Mouse (Mus musculus) CH12.LX (cell line): Measurements from ENCODE around the gene Cobll1. TPM values are rescaled to one million over a fixed set of nuclear protein-coding genes. Genes with fewer than 3 reads are reported as not detected.
A peak's percentile ranks its signal among the peaks of the same experiment; 100 is the strongest.

Source experiments
- DNase-seq: peaks from one replicate; pipeline ENCODE4 v3.0.0-alpha.2; 2013; ENCODE audit errors: extremely low read depth
- H3K27ac ChIP-seq: 2 replicates; pipeline ENCODE4 v1.5.1; 2012; ENCODE audit warnings: low read depth, mild to moderate bottlenecking, control low read depth, moderate library complexity; ENCODE audit not compliant: insufficient read depth
- H3K27me3 ChIP-seq: replicated peaks from 2 replicates; pipeline ENCODE3; 2012; ENCODE audit warnings: inconsistent platforms
- H3K36me3 ChIP-seq, 2 experiments: replicated peaks in 1 of 2; 2 replicates each; pipeline versions ENCODE3 to v1.6.1; 2012; ENCODE audit warnings: inconsistent platforms in 1 of 2, low read length in 1 of 2, mild to moderate bottlenecking in 1 of 2, mixed read lengths in 1 of 2, moderate library complexity in 1 of 2; ENCODE audit not compliant: control insufficient read depth in 1 of 2, insufficient read depth in 1 of 2
- H3K4me1 ChIP-seq, 2 experiments: 2 replicates each; pipeline ENCODE4 v1.6.1; 2012; ENCODE audit warnings: inconsistent platforms in 1 of 2, moderate library complexity in 1 of 2; ENCODE audit not compliant: insufficient read depth in 2 of 2, control insufficient read depth in 1 of 2
- H3K4me2 ChIP-seq: 2 replicates; pipeline ENCODE4 v1.6.1; 2012; ENCODE audit warnings: low read depth, mild to moderate bottlenecking, control low read depth; ENCODE audit not compliant: poor library complexity, insufficient read depth, severe bottlenecking
- H3K4me3 ChIP-seq, 3 experiments: fragments of 150-350 bp in 1 of 3; sonication (generic) in 1 of 3; replicated peaks in 1 of 3; 2 replicates each; pipeline versions ENCODE3 to v1.5.1; 2011 to 2012; ENCODE audit warnings: low read depth in 2 of 3, low read length in 2 of 3, mild to moderate bottlenecking in 2 of 3, moderate library complexity in 2 of 3, control low read depth in 1 of 3, improper control_type of control experiment in 1 of 3, inconsistent platforms in 1 of 3, mixed read lengths in 1 of 3; ENCODE audit not compliant: poor library complexity in 1 of 3
- H3K79me2 ChIP-seq: replicated peaks from 2 replicates; pipeline ENCODE4 v1.6.1; 2012; ENCODE audit warnings: mild to moderate bottlenecking, moderate library complexity; ENCODE audit not compliant: control insufficient read depth, poor library complexity, insufficient read depth, severe bottlenecking; ENCODE audit errors: extremely low read depth
- H3K9ac ChIP-seq: 2 replicates; pipeline ENCODE4 v1.6.1; 2012; ENCODE audit warnings: low read depth, mild to moderate bottlenecking, control low read depth, moderate library complexity; ENCODE audit not compliant: insufficient read depth
- H3K9me3 ChIP-seq: replicated peaks from 2 replicates; pipeline ENCODE3; 2012; ENCODE audit warnings: low read length, inconsistent platforms, mixed read lengths
- CHD1 ChIP-seq: IDR thresholded peaks from 2 replicates; pipeline ENCODE4 v1.6.1; 2012; ENCODE audit warnings: low read depth, low read length, improper control_type of control experiment, inconsistent platforms
- E2F4 ChIP-seq: IDR thresholded peaks from 2 replicates; pipeline ENCODE4 v1.6.1; 2011; ENCODE audit warnings: low read depth, low read length, improper control_type of control experiment; ENCODE audit not compliant: insufficient replicate concordance
- ELF1 ChIP-seq: IDR thresholded peaks from 2 replicates; pipeline ENCODE4 v1.6.1; 2014; ENCODE audit warnings: low read depth, mild to moderate bottlenecking, inconsistent platforms, low read length, improper control_type of control experiment
- EP300 ChIP-seq: IDR thresholded peaks from 2 replicates; pipeline ENCODE4 v1.6.1; 2011; ENCODE audit warnings: low read length, improper control_type of control experiment
- GABPA ChIP-seq: IDR thresholded peaks from 2 replicates; pipeline ENCODE4 v1.6.1; 2012; ENCODE audit warnings: low read depth, low read length, improper control_type of control experiment, inconsistent platforms; ENCODE audit not compliant: insufficient replicate concordance
- HCFC1 ChIP-seq: IDR thresholded peaks from 2 replicates; pipeline ENCODE4 v1.6.1; 2012; ENCODE audit warnings: low read depth, mild to moderate bottlenecking, inconsistent platforms, low read length, improper control_type of control experiment
- IRF4 ChIP-seq: IDR thresholded peaks from 2 replicates; pipeline ENCODE4 v1.6.1; 2014; ENCODE audit warnings: low read depth, mild to moderate bottlenecking, inconsistent platforms, low read length, improper control_type of control experiment
- MAFK ChIP-seq: IDR thresholded peaks from 2 replicates; pipeline ENCODE4 v1.6.1; 2011; ENCODE audit warnings: low read length, improper control_type of control experiment; ENCODE audit not compliant: insufficient replicate concordance
- MAX ChIP-seq: IDR thresholded peaks from 2 replicates; pipeline ENCODE4 v1.6.1; 2011; ENCODE audit warnings: low read length, improper control_type of control experiment
- MAZ ChIP-seq: IDR thresholded peaks from 2 replicates; pipeline ENCODE4 v1.6.1; 2012; ENCODE audit warnings: low read depth, mild to moderate bottlenecking, inconsistent platforms, low read length, improper control_type of control experiment, moderate library complexity
- MXI1 ChIP-seq: IDR thresholded peaks from 2 replicates; pipeline ENCODE4 v1.6.1; 2011; ENCODE audit warnings: mild to moderate bottlenecking, low read depth, low read length, improper control_type of control experiment
- NELFE ChIP-seq: IDR thresholded peaks from 2 replicates; pipeline ENCODE4 v1.6.1; 2011; ENCODE audit warnings: low read depth, low read length, improper control_type of control experiment
- PAX5 ChIP-seq: IDR thresholded peaks from 2 replicates; pipeline ENCODE4 v1.6.1; 2012; ENCODE audit warnings: low read length, inconsistent platforms, mixed read lengths
- POLR2A ChIP-seq: IDR thresholded peaks from 2 replicates; pipeline ENCODE4 v1.6.1; 2011; ENCODE audit warnings: low read depth, mild to moderate bottlenecking, improper control_type of control experiment, low read length
- RAD21 ChIP-seq: IDR thresholded peaks from 2 replicates; pipeline ENCODE4 v1.6.1; 2011; ENCODE audit warnings: low read depth, mild to moderate bottlenecking, low read length, improper control_type of control experiment, moderate library complexity
- TBP ChIP-seq: conservative IDR thresholded peaks from 2 replicates; pipeline ENCODE4 v1.6.1; 2011; ENCODE audit warnings: low read depth, low read length, improper control_type of control experiment
- TCF12 ChIP-seq: IDR thresholded peaks from 2 replicates; pipeline ENCODE4 v1.6.1; 2014; ENCODE audit warnings: low read depth, mild to moderate bottlenecking, inconsistent platforms, low read length, improper control_type of control experiment
- USF1 ChIP-seq: IDR thresholded peaks from 2 replicates; pipeline ENCODE4 v1.6.1; 2014; ENCODE audit warnings: low read depth, mild to moderate bottlenecking, inconsistent platforms, low read length, improper control_type of control experiment
- USF2 ChIP-seq: conservative IDR thresholded peaks from 2 replicates; pipeline ENCODE4 v1.6.1; 2011; ENCODE audit warnings: low read depth, low read length, improper control_type of control experiment
- ZC3H11A ChIP-seq: IDR thresholded peaks from 2 replicates; pipeline ENCODE4 v1.6.1; 2012; ENCODE audit warnings: low read depth, mild to moderate bottlenecking, inconsistent platforms, low read length, improper control_type of control experiment
- ZMIZ1 ChIP-seq: IDR thresholded peaks from 2 replicates; pipeline ENCODE4 v1.6.1; 2012; ENCODE audit warnings: low read depth, mild to moderate bottlenecking, inconsistent platforms, low read length, improper control_type of control experiment
- ZNF384 ChIP-seq: IDR thresholded peaks from 2 replicates; pipeline ENCODE4 v1.6.1; 2012; ENCODE audit warnings: low read depth, low read length, improper control_type of control experiment, inconsistent platforms
- dilution Hi-C: fragments of 300-500 bp; cut with MboI; formaldehyde crosslinking; loops from 2 replicates; pipeline ENCODE4 v1.14.3; 2020; ENCODE audit warnings: low sequenced_read_pairs; ENCODE audit not compliant: extremely low pct_unique_long_range_greater_than_20kb, extremely low pct_ligation_motif_present
- in situ Hi-C: fragments of 300-500 bp; cut with MboI; formaldehyde crosslinking; loops from 3 replicates; pipeline ENCODE4 v1.14.3; 2019; ENCODE audit warnings: low sequenced_read_pairs, low pct_ligation_motif_present, low pct_unique_long_range_greater_than_20kb, mixed read lengths
- polyA plus RNA-seq: library from polyadenylated mRNA; unstranded; fragments of >175 nt; gene quantifications from 2 replicates; pipeline ENCODE4 v1.2.1, GENCODE M21; 2012; ENCODE audit warnings: low read depth; ENCODE audit not compliant: insufficient read length
- total RNA-seq, 2 experiments: library from RNA; depleted of rRNA; stranded (reverse); fragments of 300-350 nt in 1 of 2; fragments of >200 nt in 1 of 2; gene quantifications; 2 replicates each; pipeline ENCODE4 v1.2.3; 2012 to 2014

The Cobll1 gene
- total and polyA plus RNA-seq, 3 experiments, result 0.67 to 1.9 (median 1.5) TPM

DNA sequence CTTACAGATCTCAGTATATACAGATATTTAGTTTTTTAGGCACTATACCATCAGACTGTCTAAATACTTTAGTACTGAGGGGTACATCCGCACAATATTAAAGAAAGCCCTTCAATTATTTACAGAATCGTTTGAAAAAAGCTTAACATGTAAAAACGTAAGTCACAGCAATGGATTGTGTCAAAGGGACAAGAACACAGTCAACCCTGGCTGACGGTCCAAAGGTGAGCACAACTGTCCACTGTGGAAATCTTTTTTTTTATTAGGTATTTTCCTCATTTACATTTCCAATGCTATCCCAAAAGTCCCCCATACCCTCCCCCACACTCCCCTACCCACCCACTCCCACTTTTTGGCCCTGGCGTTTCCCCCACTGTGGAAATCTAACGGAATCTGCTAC lies 67.1 kb downstream of the Cobll1 start:
- dilution Hi-C loops, result no loop called here
- no peak for DNase-seq

DNA sequence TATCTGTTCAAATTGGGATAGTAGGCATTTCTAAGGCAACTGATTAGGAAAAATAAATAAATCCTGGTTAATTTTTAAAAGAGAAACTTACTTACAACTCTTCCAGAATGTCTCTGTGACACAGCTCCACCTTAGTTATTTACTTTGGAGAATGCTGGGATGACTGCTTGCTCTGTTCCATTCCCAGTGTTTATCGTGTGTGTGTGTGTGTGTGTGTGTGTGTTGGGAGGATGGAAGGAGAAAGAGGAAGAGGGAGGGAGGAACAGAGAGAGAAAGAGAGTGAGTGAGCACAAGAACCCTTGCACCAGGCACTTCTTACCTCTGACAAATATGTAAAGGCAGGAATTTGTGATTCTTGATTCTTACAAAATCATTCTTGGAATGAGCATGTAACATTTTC lies 67.7 kb downstream of the Cobll1 start:
- no peaks in the 10 kb centered on the region; a peak in 1 of 4 replicates for H3K4me1 ChIP-seq
- no peaks in the 10 kb centered on the region; the same call in 1 of the 2 replicates for H3K79me2 ChIP-seq
- no peaks in the 10 kb centered on the region for H3K27me3 ChIP-seq
- TF ChIP-seq ZC3H11A (no peak), MXI1 (no peak), GABPA (no peak), CHD1 (no peak), MAX (no peak), ELF1 (no peak), HCFC1 (no peak)
- no peak for DNase-seq
- H3K4me3 ChIP-seq, result peak overlapping the region in 2 of 3 experiments; percentile 24 to 34
- no peaks in the 10 kb centered on the region for H3K9me3 ChIP-seq
- dilution Hi-C loops (no loop called here), in situ Hi-C loops (no loop called here)
- peak overlapping the region; percentile 34; the same call in 1 of the 2 replicates for H3K9ac ChIP-seq
- peak overlapping the region; percentile 93 for H3K4me2 ChIP-seq
- no peak overlapping the region for H3K27ac ChIP-seq
- no peaks in the 10 kb centered on the region for H3K36me3 ChIP-seq

More for the DNA sequence above, 67.1 kb downstream of the Cobll1 start:
- TF ChIP-seq USF1, result no peak
- no peak for TF ChIP-seq ZC3H11A
- no peak for TF ChIP-seq USF2
- no peak for TF ChIP-seq PAX5
- no peak for TF ChIP-seq E2F4
- TF ChIP-seq ZMIZ1, result no peak
- TF ChIP-seq MAFK, result no peak
- TF ChIP-seq RAD21, result no peak
- no peak for TF ChIP-seq POLR2A
- no peak for TF ChIP-seq TCF12
- TF ChIP-seq IRF4, result no peak
- no peak for TF ChIP-seq TBP
- TF ChIP-seq MAZ, result no peak
- no peak for TF ChIP-seq ZNF384
- TF ChIP-seq NELFE, result no peak
- no peak for TF ChIP-seq EP300
- Histone ChIP-seq H3K27me3 (no peaks in the 10 kb centered on the region), H3K9ac (no peak overlapping the region), H3K9me3 (no peaks in the 10 kb centered on the region), H3K79me2 (no peaks in the 10 kb centered on the region; the same call in 1 of the 2 replicates), H3K4me1 (no peaks in the 10 kb centered on the region), H3K4me2 (no peak overlapping the region), H3K36me3 (no peaks in the 10 kb centered on the region), H3K27ac (no peak overlapping the region), H3K4me3 (no peak overlapping the region)
- in situ Hi-C loops, result no loop called here
